Mouse (Mus musculus) inflammation-experienced regulatory T-cells, adult 6 months (primary cell): ENCODE measurements around the gene Pde4c. TPM values are rescaled to one million over a fixed set of nuclear protein-coding genes. Genes with fewer than 3 reads are reported as not detected.

Source experiments
- ATAC-seq: one replicate; pipeline ENCODE4 v1.8.0; 2017
- polyA plus RNA-seq, 3 experiments: library from polyadenylated mRNA; unstranded; fragments of 100-300 nt; shearing (Covaris generic); gene quantifications; one replicate each; pipeline ENCODE4 v1.2.1; 2017

The Pde4c gene
- polyA plus RNA-seq, 3 experiments from 2014 or later = 0.19 to 0.59 (median 0.25) TPM

GRCm38 (mm10) chr8:70698310-70699109 lies 25.0 kb upstream of the Pde4c start, which contains the start of gene Jund:
Gene Jund, plus strand, starts transcription at chr8:70698949.
- peak; percentile 71 for ATAC-seq

DNA sequence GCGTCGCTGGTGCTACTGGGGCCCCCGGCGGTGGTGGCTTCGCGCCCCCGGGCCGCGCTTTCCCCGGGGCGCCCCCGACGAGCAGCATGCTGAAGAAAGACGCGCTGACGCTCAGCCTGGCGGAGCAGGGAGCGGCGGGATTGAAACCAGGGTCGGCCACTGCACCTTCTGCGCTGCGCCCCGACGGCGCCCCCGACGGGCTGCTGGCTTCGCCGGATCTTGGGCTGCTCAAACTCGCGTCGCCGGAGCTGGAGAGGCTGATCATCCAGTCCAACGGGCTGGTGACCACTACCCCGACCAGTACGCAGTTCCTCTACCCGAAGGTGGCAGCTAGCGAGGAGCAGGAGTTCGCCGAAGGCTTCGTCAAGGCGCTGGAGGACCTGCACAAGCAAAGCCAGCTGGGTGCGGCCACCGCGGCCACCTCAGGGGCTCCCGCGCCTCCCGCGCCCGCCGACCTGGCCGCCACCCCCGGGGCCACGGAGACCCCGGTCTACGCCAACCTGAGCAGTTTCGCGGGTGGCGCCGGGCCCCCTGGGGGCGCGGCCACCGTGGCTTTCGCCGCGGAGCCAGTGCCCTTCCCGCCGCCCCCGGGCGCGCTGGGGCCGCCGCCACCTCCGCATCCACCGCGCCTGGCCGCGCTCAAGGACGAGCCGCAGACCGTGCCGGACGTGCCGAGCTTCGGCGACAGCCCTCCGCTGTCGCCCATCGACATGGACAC lies 24.2 kb upstream of the Pde4c start:
- ATAC-seq = no peak

GRCm38 (mm10) chr8:70699834-70700554 lies 23.5 kb upstream of the Pde4c start:
- ATAC-seq = no peak

DNA sequence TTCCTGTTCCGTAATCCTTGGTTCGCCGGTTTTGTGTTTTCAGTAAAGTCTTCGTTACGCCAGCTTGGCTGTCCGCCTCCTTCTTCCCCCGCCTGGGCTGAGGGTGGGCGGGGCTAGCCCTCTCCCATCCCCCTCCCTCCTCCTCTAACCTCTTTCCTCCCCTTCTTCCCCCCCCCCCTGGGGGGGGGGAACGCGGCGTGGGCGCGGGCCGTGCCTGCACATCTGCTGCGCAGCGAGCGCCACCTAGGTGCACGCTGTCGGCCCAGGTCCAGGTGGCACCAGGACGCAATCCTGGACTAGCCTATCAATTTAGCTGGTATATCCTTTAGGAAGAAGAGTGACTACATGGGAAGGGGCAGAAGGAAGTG lies 23.0 kb upstream of the Pde4c start:
- peak; percentile 8 for ATAC-seq

DNA sequence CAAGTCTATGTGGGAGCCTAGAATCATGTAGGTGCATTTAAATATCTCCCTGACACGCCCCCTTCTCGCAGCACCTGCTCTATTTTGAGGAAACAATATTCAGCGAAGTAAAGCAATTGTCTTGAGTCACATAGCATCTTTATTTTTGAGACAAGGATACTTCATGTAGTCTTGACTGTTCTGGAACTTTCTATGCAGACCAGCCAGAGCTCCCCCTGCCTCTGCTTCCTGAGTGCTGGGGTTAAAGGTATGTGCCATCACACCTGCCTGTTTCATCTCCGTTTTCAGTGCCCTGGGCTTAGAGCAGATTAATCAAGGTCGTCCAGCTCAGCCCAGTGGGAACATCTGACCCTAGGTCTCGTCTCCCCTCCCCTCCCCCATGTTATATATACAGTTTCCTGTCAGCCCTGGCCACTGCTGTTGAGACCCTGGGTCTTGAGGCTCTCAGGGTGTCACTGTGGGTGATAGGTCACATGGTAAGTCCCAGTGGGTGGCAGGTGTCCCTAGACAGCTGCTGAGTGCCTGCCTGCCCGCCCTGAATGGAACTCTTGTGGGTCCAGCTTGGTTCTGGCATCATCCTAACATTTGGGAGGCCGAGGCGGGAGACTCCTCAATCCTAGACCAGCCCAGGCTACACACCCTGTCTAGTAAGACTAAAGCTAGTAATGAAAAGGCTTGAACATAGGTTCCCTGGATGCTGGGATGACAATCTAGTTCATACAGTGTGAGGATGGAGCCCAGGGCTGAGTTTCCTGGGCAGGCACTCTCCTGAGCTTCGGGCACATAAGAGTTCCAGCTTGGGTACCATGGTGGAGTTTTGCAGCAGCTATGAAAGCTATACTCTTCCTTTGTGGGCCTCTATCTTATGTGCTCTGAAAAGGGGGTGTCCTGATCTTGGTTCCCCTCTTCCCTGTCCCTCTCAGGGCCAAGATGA lies 22.2 kb upstream of the Pde4c start:
- ATAC-seq = no peak

GRCm38 (mm10) chr8:70701982-70702841 lies 21.3 kb upstream of the Pde4c start:
- ATAC-seq = no peak

- no peak for ATAC-seq
Observed at GRCm38 (mm10) chr8:70702842-70703182, 20.7 kb upstream of the Pde4c start.

DNA sequence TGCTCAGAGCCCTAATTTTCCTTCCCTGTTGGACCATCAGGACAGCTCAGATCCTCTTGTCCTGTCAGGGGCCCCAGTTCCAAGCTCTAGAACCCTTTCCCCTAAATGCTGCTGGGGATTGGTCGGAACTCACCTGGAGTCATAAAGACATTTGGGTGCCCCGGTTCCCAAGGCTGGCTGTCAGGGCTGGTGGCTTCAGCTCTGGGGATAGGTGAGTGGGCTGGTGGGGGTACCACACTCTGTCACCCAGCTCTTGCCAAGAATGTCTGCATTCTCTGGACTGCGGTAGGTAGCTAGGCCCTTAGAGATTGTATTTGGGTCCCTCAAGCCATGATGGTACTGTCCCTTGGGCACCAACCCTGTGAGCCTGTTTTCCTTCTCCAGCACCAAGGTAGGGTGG lies 20.2 kb upstream of the Pde4c start, which contains the start of gene Iqcn:
TSS of gene Iqcn (plus strand) at position 171 of the 400 bp plus-strand sequence.
- no peak for ATAC-seq

DNA sequence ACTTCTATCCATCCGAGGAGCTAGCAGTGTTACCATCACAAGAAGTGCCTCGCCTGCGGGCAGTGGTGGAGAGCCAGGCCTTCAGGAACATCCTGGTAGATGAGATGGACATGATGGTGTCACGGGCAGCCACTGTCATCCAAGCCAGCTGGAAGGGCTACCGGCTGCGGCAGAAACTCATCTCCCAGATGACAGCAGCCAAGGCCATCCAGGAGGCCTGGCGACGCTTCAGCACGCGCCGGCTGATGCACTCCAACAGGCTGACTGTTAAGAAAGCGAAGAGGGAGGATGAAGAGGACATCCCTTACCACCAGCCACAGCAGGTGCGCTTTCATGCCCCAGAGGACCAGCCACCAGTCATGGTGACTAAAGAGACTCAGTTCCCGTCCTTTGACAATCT lies 15.2 kb upstream of the Pde4c start:
- no peak for ATAC-seq

DNA sequence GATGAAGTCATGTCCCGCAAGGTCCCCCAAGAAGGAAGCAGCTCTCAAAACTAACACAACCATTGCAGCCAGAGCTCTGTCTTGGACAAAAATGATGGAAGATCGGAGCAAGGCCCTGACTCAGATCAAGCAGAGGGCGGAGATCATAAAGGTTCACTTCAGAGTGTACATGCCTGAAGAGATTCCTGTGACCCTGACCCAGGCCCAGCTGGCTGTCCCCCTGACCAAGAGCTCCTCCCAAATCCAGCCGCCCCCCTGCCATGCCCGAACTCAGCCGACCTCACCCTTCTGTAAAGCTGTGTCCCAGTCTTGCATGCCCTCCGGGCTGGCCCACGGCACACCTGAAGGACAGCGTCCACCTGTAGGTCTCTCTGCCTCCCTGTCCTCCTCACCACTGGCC lies 13.7 kb upstream of the Pde4c start:
- ATAC-seq = no peak

- no peak for ATAC-seq
Observed at GRCm38 (mm10) chr8:70710296-70710695, 13.2 kb upstream of the Pde4c start.

DNA sequence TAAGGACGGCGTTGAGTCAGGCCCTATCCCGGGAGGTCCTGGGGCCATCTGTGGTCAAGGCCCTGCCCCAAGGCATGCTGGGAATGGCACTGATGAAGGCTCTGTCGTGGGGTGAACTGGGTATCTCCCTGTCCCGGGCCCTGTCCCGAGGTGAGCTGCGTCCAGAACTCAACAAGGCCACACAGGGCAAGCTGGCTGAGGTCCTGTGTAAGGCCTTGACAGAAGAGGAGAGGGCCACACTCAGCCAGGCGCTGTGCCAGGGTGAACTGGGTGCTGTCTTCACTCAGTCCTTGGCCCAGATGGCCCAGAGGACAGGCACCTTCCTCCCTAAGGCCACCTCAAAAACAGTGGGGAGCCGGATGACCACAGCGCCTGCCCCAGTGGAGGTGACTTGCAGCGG lies 12.5 kb upstream of the Pde4c start:
- ATAC-seq = no peak

DNA sequence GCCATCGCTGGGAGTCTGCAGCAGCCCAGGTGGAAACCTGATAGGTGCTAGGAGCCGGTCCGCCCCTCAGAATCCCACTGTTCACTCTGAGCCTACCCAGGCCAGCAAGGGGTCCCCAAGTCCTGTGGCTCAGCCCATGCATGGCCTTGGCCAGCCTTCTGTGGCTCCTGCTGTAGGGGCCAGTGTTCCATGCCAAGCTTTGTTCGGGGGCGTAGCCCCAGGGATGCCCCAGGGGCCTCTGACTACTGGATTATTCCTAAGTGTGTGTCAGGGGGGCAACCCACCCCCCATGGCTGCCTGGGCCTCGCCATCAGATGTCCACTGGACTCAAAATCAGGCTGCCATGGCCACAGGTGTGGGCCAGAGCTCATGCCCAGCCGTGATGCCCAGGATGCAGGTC lies 9.5 kb upstream of the Pde4c start:
- ATAC-seq = no peak

- no peak for ATAC-seq
Observed at GRCm38 (mm10) chr8:70715086-70715485, 8.4 kb upstream of the Pde4c start.

GRCm38 (mm10) chr8:70716521-70717400 lies 6.8 kb upstream of the Pde4c start:
- no peak for ATAC-seq

DNA sequence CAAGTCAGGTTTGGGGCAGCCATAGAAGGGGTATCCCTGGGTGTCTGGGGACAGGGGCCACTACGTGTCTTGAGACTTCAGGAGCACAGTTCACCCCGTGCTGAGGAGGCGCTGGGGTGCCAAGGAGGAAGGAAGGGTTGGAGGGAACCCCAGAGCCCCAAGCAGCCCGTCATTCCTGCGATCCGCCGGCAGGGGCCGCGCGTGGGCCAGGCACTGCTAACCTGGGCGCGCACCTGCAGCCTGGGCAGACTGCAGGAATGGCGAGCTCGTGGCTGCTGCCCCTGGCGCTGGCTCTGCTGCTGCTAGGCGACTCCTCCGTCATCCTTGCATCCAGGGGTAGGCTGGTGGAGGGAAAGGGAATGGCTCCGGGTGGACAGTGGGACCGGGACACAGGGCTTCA lies 5.2 kb upstream of the Pde4c start, which contains the start of gene Gm3336:
TSS of gene Gm3336 (plus strand) at position 247 of the 400 bp plus-strand sequence.
- ATAC-seq = peak; percentile 77

DNA sequence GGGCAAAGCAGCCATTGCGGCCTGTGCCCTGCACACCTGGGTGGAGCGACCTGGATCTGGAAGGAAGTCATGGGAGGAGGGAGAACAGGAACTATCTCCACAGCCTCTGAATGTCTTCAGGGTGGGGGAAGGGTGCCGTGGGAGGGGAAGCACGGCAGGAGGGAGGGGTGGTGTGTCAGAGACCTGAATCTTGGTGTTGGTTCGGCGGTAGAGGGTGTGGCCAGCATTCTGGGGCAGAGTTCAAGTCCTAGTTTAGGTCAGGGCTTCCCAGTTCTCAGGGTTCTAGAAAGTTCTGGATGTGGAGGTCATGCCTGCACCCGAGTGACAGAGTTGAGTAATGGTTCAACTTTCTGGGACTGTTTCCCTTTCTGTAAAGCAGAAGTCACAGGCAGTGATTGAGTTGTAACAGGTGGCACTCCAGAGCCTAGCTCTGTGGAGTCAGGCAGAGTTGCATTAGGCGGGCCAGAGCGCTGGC lies 3.7 kb upstream of the Pde4c start:
- ATAC-seq = no peak

DNA sequence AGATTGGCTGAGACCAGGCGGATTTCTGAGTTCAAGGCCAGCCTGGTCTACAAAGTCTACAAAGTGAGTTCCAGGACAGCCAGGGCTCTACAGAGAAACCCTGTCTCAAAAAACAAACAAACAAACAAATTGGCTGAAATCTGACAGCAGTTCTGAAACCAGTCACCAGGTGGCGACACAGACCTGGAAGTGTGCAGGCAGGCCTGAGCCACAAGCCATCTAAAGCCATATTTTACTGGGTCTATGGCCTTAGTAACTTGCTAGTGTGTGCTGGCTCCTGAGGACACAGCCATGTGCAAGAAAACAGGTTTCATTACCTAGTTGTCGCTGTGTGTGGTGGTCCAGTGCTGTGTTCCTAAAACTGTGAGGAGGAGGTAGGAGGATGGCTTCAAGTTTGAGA lies 2.8 kb upstream of the Pde4c start:
- no peak for ATAC-seq

DNA sequence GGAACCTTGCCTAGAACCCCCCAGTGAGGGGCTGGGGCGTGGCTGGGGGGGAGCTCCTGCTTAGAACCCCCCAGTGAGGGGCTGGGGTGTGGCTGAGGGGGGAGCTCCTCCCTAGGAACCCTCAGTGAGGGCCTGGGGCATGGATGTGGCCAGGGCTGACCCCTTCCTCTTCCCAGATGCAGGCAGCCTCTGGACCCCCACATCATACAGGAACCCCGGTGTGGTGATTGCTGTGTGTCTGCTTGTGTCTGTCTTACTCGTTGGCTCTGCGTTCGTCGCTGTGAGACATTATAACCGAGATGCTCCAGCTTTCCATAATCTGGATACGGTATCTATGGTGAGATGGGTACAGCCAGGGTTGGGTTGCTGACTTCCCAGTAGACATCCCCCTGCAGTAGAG lies 1.9 kb upstream of the Pde4c start:
- ATAC-seq = no peak

- no peak for ATAC-seq
Observed at GRCm38 (mm10) chr8:70724216-70724615, 696 bp downstream of the Pde4c start.
